Mouse (Mus musculus) left cerebral cortex, adult 2 months (tissue): Measurements from ENCODE around the gene Mmp7. TPM values are rescaled to one million over a fixed set of nuclear protein-coding genes. Genes with fewer than 3 reads are reported as not detected.

ENCODE experiments used
- DNase-seq, 2 experiments: peaks; one replicate each; pipeline ENCODE4 v3.0.0; 2021 to 2022; ENCODE audit warnings: low spot score in 2 of 2, mixed read lengths in 1 of 2; ENCODE audit errors: extremely low spot score in 1 of 2
- H3K27ac ChIP-seq: fragments of 200-600 bp; 2 replicates; pipeline ENCODE4 v1.8.1; 2022
- H3K4me3 ChIP-seq: fragments of 200-600 bp; 2 replicates; pipeline ENCODE4 v1.8.1; 2022
- CTCF ChIP-seq: fragments of 200-600 bp; IDR thresholded peaks from 2 replicates; pipeline ENCODE4 v1.8.1; 2022; ENCODE audit warnings: antibody characterized with exemption, mild to moderate bottlenecking, moderate library complexity
- intact Hi-C: fragments of 180-260 bp; cut with DNase I; formaldehyde crosslinking; loops from one replicate; pipeline ENCODE4 v1.15.1; 2025
- long read RNA-seq, 2 experiments: library from polyadenylated mRNA; stranded (forward); transcript quantifications; one replicate each; pipeline ENCODE4 v2.0.0; 2021; ENCODE audit warnings: borderline mapping rate in 2 of 2
- total RNA-seq, 2 experiments: library from RNA; stranded (reverse); gene quantifications; 2 replicates each; pipeline ENCODE4 v1.2.3; 2021

Gene Mmp7
- not detected for total RNA-seq
- long read RNA-seq, experiment 1, result 0 reads
- long read RNA-seq, experiment 2, result 0 reads

- no peak for TF ChIP-seq CTCF
- intact Hi-C loops, result no loop called here
- DNase-seq, result no peak
- Histone ChIP-seq H3K27ac (no peak within 1 kb of the TSS), H3K4me3 (no peak within 1 kb of the TSS)
Measured at GRCm38 (mm10) chr9:7691790-7692189, at the start of gene Mmp7. Mmp7 (plus strand) TSS chr9:7692090.

- DNase-seq, result no peak
- H3K27ac ChIP-seq, result no peak overlapping the region
- H3K4me3 ChIP-seq, result no peak overlapping the region
- intact Hi-C loops, result no loop called here
- TF ChIP-seq CTCF, result no peak
Measured at GRCm38 (mm10) chr9:7647901-7648300, 44.0 kb upstream of the Mmp7 start.

- no peak for TF ChIP-seq CTCF
- no peak for DNase-seq
- Histone ChIP-seq H3K4me3 (no peak overlapping the region), H3K27ac (no peak overlapping the region)
- intact Hi-C loops, result no loop called here
Measured at GRCm38 (mm10) chr9:7650397-7651180, 41.3 kb upstream of the Mmp7 start.

- intact Hi-C loops, result no loop called here
- Histone ChIP-seq H3K4me3 (no peak overlapping the region), H3K27ac (no peak overlapping the region)
- no peak for DNase-seq
- TF ChIP-seq CTCF, result no peak
Measured at GRCm38 (mm10) chr9:7652351-7653085, 39.4 kb upstream of the Mmp7 start.

GRCm38 (mm10) chr9:7657946-7658345 lies 33.9 kb upstream of the Mmp7 start:
- intact Hi-C loops, result no loop called here
- Histone ChIP-seq H3K4me3 (no peak overlapping the region), H3K27ac (no peak overlapping the region)
- TF ChIP-seq CTCF, result no peak
- no peak for DNase-seq

- no peak for TF ChIP-seq CTCF
- Histone ChIP-seq H3K4me3 (no peak overlapping the region), H3K27ac (no peak overlapping the region)
- no peak for DNase-seq
- intact Hi-C loops, result no loop called here
Measured at GRCm38 (mm10) chr9:7659469-7660020, 32.3 kb upstream of the Mmp7 start.

GRCm38 (mm10) chr9:7661371-7661770 lies 30.5 kb upstream of the Mmp7 start:
- Histone ChIP-seq H3K4me3 (no peak overlapping the region), H3K27ac (no peak overlapping the region)
- TF ChIP-seq CTCF, result no peak
- DNase-seq, result no peak
- intact Hi-C loops, result no loop called here

GRCm38 (mm10) chr9:7669674-7670073 lies 22.2 kb upstream of the Mmp7 start:
- no peak for TF ChIP-seq CTCF
- intact Hi-C loops, result no loop called here
- H3K4me3 ChIP-seq, result no peak overlapping the region
- DNase-seq, result no peak
- no peak overlapping the region for H3K27ac ChIP-seq

- H3K27ac ChIP-seq, result no peak overlapping the region
- TF ChIP-seq CTCF, result no peak
- intact Hi-C loops, result no loop called here
- H3K4me3 ChIP-seq, result no peak overlapping the region
- no peak for DNase-seq
Measured at GRCm38 (mm10) chr9:7672985-7673384, 18.9 kb upstream of the Mmp7 start.

- TF ChIP-seq CTCF, result no peak
- DNase-seq, result no peak
- intact Hi-C loops, result no loop called here
- H3K27ac ChIP-seq, result no peak overlapping the region
- no peak overlapping the region for H3K4me3 ChIP-seq
Measured at GRCm38 (mm10) chr9:7678154-7678837, 13.6 kb upstream of the Mmp7 start.

- H3K27ac ChIP-seq, result no peak overlapping the region
- no peak for DNase-seq
- intact Hi-C loops, result no loop called here
- TF ChIP-seq CTCF, result no peak
- no peak overlapping the region for H3K4me3 ChIP-seq
Measured at GRCm38 (mm10) chr9:7682081-7682618, 9.7 kb upstream of the Mmp7 start.
